Mouse (Mus musculus) kidney, postnatal 0 days (tissue): ENCODE measurements around the gene Ak5. TPM values are rescaled to one million over a fixed set of nuclear protein-coding genes. Genes with fewer than 3 reads are reported as not detected.

ENCODE experiments used
- ATAC-seq: fragments of 200-750 bp; cut with Nextera tagmentation; replicated peaks from 2 replicates; pipeline ENCODE4 v1.8.0; 2017; ENCODE audit warnings: low read depth, moderate number of reproducible peaks, moderate TSS enrichment, moderate library complexity; ENCODE audit not compliant: low FRiP score
- DNase-seq: peaks from one replicate; pipeline ENCODE4 v3.0.0-alpha.2; 2016; ENCODE audit warnings: low spot score
- H3K27ac ChIP-seq: fragments of 300-500 bp; sonication (generic); 2 replicates; pipeline ENCODE4 v1.5.1; 2014; ENCODE audit warnings: mild to moderate bottlenecking
- H3K27me3 ChIP-seq: fragments of 300-500 bp; sonication (generic); 2 replicates; pipeline ENCODE4 v1.6.1; 2014; ENCODE audit warnings: low read length, mixed read lengths; ENCODE audit not compliant: insufficient read depth
- H3K36me3 ChIP-seq: fragments of 300-500 bp; sonication (generic); 2 replicates; pipeline ENCODE4 v1.6.1; 2014; ENCODE audit warnings: low read length, mixed read lengths; ENCODE audit not compliant: insufficient read depth
- H3K4me1 ChIP-seq: fragments of 300-500 bp; sonication (generic); replicated peaks from 2 replicates; pipeline ENCODE4 v1.6.1; 2014; ENCODE audit warnings: antibody characterized with exemption, low read length, mixed read lengths; ENCODE audit not compliant: insufficient read depth
- H3K4me2 ChIP-seq: fragments of 300-500 bp; sonication (generic); 2 replicates; pipeline ENCODE4 v1.6.1; 2014; ENCODE audit warnings: mild to moderate bottlenecking, low read length, moderate library complexity, mixed read lengths
- H3K4me3 ChIP-seq: fragments of 300-500 bp; sonication (generic); replicated peaks from 2 replicates; pipeline ENCODE4 v1.5.1; 2014; ENCODE audit warnings: low read depth, low read length
- H3K9ac ChIP-seq: fragments of 300-500 bp; sonication (generic); 2 replicates; pipeline ENCODE4 v1.6.1; 2014; ENCODE audit warnings: low read depth, low read length
- H3K9me3 ChIP-seq: fragments of 300-500 bp; sonication (generic); replicated peaks from 2 replicates; pipeline ENCODE4 v1.6.1; 2016; ENCODE audit warnings: low read length, inconsistent platforms, mixed read lengths
- CTCF ChIP-seq: IDR thresholded peaks from 2 replicates; pipeline ENCODE4 v1.5.1; 2016; ENCODE audit warnings: antibody characterized with exemption, low read depth, mild to moderate bottlenecking, moderate library complexity
- WGBS: fragments of 180-500 bp; shearing (Covaris S2); extraction: QIAGEN DNeasy Blood & Tissue Kit; methylation state at CpG from one replicate; pipeline ENCODE4 v1.1.7; 2014; 5-methylcytosine and 5-hydroxymethylcytosine counted together
- polyA plus RNA-seq: library from polyadenylated mRNA; unstranded; fragments of >200 nt; fragmentation: Nextera tagmentation; extraction: Ambion mirVana; gene quantifications from 2 replicates; pipeline ENCODE4 v1.2.1, GENCODE M21; 2015

Ak5 gene
- polyA plus RNA-seq, 1 experiment from 2014 or later = 4.6 TPM

DNA sequence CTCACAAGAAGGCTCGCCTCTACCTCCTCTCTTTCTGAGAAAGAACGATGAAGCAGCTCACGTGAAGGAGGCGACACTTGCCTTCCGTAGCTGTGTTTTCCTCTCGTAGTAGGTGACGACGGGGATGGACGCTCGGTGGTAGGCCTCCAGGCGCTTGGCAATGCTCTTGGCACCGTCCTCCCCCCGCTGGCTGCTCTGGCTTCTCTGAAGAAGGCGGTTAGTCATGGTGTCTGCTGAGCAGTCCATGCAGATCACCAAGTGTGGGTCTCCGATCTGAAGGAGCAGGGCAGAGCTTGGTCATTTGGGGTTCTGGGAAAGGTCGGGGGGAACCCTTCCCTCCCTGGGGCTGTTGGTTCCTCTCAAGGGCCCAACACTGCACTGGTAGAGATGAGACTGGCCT, 195.5 kb downstream of the Ak5 start:
- H3K4me1 ChIP-seq = no peaks in the 10 kb centered on the region
- H3K36me3 ChIP-seq = no peaks in the 10 kb centered on the region
- no peaks in the 10 kb centered on the region for H3K27me3 ChIP-seq
- ATAC-seq (no peak), DNase-seq (no peak)
- H3K4me2 ChIP-seq = no peak overlapping the region
- TF ChIP-seq CTCF = no peak
- WGBS = 86% methylated on average over 16 of the region's 16 CpGs
- H3K9ac ChIP-seq = no peak overlapping the region
- no peak overlapping the region for H3K27ac ChIP-seq
- no peaks in the 10 kb centered on the region for H3K9me3 ChIP-seq
- no peak overlapping the region for H3K4me3 ChIP-seq

DNA sequence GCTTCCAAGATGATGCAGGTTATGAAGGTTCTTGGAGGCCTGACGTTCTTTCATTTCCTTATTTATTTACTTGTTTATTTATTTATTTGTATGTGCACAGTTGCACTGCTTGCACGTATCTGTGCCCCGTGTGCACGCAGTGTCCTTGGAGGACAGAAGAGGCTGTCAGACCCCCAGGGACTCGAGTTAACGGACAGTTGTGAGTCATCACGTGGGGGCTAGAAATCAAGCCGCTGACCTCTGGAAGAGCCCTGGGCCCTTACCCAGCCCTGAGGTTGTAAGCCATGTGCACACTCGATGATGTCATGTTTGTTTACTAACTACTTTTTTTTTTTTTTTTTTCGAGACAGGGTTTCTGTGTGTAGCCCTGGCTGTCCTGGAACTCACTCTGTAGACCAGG, 197.8 kb downstream of the Ak5 start:
- TF ChIP-seq CTCF = no peak

DNA sequence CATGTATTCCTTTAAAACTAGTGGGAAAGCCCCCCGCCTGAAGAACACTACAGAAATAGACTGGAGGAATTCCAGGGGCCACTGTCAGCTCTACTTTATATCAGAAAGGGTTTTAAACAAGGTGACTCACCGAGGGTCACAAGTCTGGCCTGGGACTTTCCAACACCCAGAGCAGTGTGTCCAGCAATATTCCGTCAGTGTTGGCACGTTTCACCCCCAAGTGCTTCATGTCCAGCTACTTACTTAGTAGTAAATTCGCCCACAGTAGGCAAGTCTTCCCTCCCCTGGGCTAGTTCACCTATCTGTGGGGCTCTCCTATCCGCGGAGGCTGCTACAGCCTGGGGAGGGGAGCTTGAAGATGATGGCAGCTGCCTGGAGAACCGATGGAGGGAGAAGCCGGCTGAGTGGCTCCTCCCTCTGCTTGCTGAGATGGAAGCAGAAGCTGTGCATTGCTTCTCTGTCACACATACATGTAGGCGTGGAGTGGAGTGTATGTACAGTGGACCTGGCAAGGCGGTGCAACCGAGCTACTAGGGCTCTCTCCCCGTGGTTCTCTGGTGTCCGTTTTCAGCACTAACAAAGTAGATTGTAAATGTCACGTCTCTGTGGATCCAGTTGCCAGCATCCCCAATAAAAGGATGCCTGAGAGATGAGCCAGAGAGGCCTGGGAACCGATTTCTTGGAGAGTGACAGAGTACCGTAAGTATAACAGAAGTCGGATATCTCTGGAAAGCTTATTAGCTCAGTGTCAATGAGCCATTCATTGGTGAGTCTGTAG, 198.5 kb downstream of the Ak5 start:
- no peaks in the 10 kb centered on the region for H3K9me3 ChIP-seq
- H3K27ac ChIP-seq = 0 out of 2 replicates have a peak overlapping the region, but pooled peaks have one; percentile 6
- DNase-seq = no peak
- H3K4me3 ChIP-seq = no peak overlapping the region
- TF ChIP-seq CTCF = no peak
- H3K9ac ChIP-seq = no peak overlapping the region; the same call in 1 of the 2 replicates
- H3K4me1 ChIP-seq = no peaks in the 10 kb centered on the region
- no peaks in the 10 kb centered on the region for H3K36me3 ChIP-seq
- no peak overlapping the region for H3K4me2 ChIP-seq
- no peaks in the 10 kb centered on the region for H3K27me3 ChIP-seq
- ATAC-seq = no peak
- WGBS = 40% methylated on average over 18 of the region's 18 CpGs

More for the DNA sequence above, 197.8 kb downstream of the Ak5 start:
- Histone ChIP-seq H3K27ac (no peak overlapping the region), H3K9me3 (no peaks in the 10 kb centered on the region), H3K36me3 (no peaks in the 10 kb centered on the region), H3K27me3 (no peaks in the 10 kb centered on the region), H3K4me1 (no peaks in the 10 kb centered on the region), H3K9ac (no peak overlapping the region), H3K4me3 (no peak overlapping the region), H3K4me2 (no peak overlapping the region)
- no peak for ATAC-seq
- WGBS = 72% methylated on average over 10 of the region's 10 CpGs
- no peak for DNase-seq

DNA sequence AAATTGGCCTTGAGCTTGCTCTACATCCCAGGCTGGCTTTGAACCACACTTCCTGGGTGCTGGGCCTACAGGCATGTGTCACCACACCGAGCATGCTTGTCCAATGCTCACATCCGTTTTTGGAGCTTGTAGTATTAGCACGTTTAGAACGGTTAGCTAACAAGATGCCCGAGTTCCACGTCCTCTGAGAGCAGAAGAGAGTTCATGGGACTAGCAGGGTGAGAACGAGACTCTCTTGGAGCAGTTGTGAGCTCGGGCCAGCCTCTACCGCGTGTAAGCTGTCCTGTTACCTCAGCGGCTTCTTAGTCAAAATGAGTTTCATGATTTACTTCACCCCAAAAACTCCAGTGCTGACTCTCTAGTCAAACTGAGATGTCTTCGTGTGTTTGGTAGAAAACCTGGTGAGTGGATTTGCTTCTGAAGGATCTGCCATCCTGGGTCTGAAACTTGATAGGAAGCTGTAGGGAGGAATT, 199.6 kb downstream of the Ak5 start:
- Histone ChIP-seq H3K36me3 (no peaks in the 10 kb centered on the region), H3K4me2 (peak overlapping the region; percentile 21; the same call in 1 of the 2 replicates), H3K4me3 (no peak overlapping the region), H3K4me1 (no peaks in the 10 kb centered on the region), H3K9me3 (no peaks in the 10 kb centered on the region), H3K27ac (peak overlapping the region; percentile 6; the same call in 1 of the 2 replicates), H3K27me3 (no peaks in the 10 kb centered on the region), H3K9ac (no peak overlapping the region; the same call in 1 of the 2 replicates)
- DNase-seq = peak; percentile 64
- no peak for TF ChIP-seq CTCF
- 52% methylated on average over 12 of the region's 12 CpGs for WGBS
- ATAC-seq = no peak

- no peaks in the 10 kb centered on the region for H3K27me3 ChIP-seq
- ATAC-seq = no peak
- H3K4me1 ChIP-seq = no peaks in the 10 kb centered on the region
- no peak overlapping the region for H3K9ac ChIP-seq
- H3K4me2 ChIP-seq = no peak overlapping the region
- no peak overlapping the region for H3K4me3 ChIP-seq
- 91% methylated on average over 8 of the region's 8 CpGs for whole genome bisulfite sequencing
- H3K9me3 ChIP-seq = no peaks in the 10 kb centered on the region
- DNase-seq = no peak
- H3K36me3 ChIP-seq = 0 out of 2 replicates have a peak, but pooled peaks cover under 1% of the 10 kb centered on the region
- no peak for TF ChIP-seq CTCF
- H3K27ac ChIP-seq = no peak overlapping the region
Observed at GRCm38 (mm10) chr3:152468032-152468431, 200.1 kb downstream of the Ak5 start.

DNA sequence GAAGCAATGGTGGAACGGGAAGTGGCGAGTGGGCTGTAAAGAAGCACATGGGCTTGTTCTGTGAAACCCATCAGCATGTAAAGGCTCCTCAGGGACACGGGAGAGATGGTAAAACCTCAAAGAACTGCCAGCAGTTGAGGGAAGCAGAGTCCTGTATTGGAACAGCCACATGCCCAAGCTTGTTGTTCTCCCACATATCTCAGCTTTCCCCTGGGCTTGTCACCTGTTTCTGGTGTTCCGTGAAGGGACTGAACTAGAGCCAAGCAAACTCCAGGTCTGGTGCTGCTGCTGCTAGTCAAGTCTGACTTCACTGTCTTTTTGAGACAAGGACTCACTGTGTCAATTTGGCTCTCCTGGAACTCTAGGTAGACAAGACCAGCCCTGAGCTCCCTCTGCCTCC, 200.8 kb downstream of the Ak5 start:
- H3K4me1 ChIP-seq = no peaks in the 10 kb centered on the region
- ATAC-seq = no peak

More for the DNA sequence above, 200.8 kb downstream of the Ak5 start:
- Histone ChIP-seq H3K36me3 (0 out of 2 replicates have a peak, but pooled peaks cover 3% of the 10 kb centered on the region), H3K4me2 (no peak overlapping the region), H3K4me3 (no peak overlapping the region), H3K27ac (no peak overlapping the region), H3K9ac (no peak overlapping the region), H3K27me3 (no peaks in the 10 kb centered on the region), H3K9me3 (no peaks in the 10 kb centered on the region)
- DNase-seq = no peak
- no peak for TF ChIP-seq CTCF
- 71% methylated on average over 4 of the region's 4 CpGs for WGBS
